Mouse (Mus musculus) olfactory bulb, adult 2 months (tissue): ENCODE results near the gene Tmem132d.

Experiments used
- CTCF ChIP-seq: fragments of 200-500 bp; IDR thresholded peaks from 2 replicates; pipeline ENCODE4 v1.5.1; 2012; ENCODE audit warnings: low read depth, mild to moderate bottlenecking, low read length, moderate library complexity; ENCODE audit not compliant: insufficient read depth
- POLR2A ChIP-seq: fragments of 200-500 bp; IDR thresholded peaks from 2 replicates; pipeline ENCODE4 v1.6.1; 2012; ENCODE audit warnings: mild to moderate bottlenecking, low read depth, low read length, moderate library complexity; ENCODE audit not compliant: insufficient read depth

GRCm38 (mm10) chr5:127926686-127927085, 506.2 kb downstream of the Tmem132d start:
- TF ChIP-seq CTCF = no peak
- no peak for TF ChIP-seq POLR2A
